Mouse (Mus musculus) embryo, embryonic 10.5 days (tissue): Measurements from ENCODE around the gene Abcc6.
A peak's percentile ranks its signal among the peaks of the same experiment; 100 is the strongest.

Experiments used
- DNase-seq: peaks from one replicate; pipeline ENCODE4 v3.0.0-alpha.2; 2015; ENCODE audit warnings: low spot score

Abcc6 gene

DNA sequence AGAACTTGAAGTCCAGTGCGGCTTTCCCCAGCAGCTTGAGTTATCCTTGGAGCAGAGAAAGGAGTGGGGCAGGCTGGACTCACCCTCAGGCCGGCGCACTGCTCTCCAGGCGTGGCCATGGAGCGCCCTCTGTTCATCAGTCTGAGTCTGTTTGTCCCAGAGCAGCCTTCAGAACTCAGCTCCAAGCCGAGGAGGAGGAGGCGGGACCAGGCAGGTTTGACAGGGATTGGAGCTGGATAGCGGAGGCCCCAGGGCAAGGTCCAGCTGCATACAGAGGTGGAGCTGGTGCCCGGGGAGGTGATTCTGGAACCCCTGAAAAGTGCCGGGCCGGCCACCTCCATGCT is at the start of gene Abcc6:
TSS of gene Abcc6 (minus strand) at position 158 of the 344 bp plus-strand sequence.
- peak; percentile 45 for DNase-seq

DNA sequence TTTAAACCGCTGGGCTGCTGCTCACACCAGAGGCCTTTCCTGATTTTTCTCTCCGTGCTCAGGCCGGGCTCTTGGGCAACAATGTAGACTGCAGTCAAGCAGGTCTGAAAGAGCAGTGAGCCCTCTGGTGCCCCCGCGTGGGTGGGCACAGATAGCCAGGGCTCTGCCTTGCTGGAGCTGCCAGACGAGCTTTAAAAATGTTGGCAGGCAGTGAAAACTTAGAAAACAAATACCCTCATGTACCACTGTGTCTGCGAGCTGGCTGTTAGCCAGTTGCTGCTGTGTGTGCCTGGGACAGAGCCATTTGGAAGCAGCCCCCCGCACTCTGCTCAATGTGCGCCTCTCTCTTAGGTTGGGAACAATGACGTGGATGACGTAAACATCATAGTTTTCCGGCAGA is 47.6 kb upstream of the Abcc6 start:
- DNase-seq, result no peak

DNA sequence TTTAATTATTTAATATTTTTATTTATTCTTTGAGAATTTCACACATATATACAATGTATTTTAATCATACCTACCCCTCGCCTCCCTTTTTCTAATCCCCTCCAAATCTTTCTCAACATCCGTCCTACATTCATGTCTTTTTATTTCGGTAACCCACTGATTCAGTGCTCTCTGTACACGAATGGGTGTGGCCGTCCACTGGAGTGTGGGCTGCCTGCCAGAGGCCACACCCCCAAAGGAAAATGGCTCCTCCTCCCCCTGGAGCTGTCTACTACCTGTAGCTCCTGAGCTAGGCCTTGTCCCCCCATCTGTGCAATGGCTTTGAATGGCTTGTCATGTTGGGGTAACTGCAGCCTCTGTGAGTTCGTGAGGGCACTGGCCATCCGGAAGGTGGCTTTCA is 46.7 kb upstream of the Abcc6 start:
- no peak for DNase-seq

DNA sequence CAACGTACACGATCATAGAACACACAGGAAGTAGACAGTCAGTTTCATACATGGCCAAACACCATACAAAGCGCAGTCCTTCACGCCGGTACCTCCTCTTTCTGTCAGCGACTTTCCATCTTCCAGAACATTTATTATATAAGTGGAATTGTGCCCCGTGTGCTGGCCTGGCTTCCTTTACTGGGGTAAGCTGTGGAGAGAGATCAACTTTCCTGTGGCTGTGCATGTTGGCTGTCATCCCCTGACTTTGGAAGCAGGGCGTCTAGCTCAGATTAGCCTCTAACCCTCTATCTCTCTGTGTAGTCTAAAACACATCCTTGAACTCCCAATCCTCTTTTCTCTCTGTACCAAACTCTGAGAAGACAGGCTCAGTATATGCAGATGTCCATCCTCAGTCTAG is 38.7 kb upstream of the Abcc6 start:
- no peak for DNase-seq

DNA sequence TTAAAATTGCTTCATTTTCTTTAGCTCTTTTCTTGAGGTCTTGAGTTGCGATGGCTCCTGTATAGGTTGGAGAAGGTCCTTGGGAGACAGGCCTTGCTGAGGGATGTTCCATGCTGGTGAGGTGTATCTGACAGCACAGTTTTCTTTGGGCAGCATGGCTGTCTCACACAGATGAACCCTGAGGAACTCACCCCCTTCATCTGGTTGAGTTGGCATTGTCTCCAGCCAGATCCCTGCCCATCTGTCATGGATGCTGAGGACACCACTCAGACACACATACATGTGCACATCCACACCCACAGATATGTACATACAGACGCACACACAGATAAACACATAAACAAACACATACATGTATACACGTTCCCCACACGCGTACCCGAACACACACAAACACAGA is 33.2 kb upstream of the Abcc6 start:
- no peak for DNase-seq

DNA sequence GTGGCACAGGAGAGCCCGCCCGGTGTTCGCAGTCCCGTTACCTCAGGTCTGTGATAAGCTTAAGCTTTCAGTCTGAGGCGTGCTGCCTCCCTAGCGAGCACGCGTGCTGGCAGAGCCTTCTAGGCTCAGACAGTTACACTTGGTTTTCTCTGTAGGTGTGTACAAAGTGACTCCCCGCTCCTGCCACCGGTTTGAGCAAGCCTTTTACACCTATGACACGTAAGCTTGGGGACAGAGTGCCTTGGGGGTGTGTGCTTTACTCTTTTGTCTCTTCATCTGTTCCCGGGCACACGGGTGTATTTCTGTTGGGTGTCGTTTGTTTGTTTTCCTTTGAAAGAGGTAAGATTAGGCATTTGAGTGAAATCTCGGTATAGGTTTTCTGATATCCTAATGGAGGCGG is 31.5 kb upstream of the Abcc6 start:
- no peak for DNase-seq

DNA sequence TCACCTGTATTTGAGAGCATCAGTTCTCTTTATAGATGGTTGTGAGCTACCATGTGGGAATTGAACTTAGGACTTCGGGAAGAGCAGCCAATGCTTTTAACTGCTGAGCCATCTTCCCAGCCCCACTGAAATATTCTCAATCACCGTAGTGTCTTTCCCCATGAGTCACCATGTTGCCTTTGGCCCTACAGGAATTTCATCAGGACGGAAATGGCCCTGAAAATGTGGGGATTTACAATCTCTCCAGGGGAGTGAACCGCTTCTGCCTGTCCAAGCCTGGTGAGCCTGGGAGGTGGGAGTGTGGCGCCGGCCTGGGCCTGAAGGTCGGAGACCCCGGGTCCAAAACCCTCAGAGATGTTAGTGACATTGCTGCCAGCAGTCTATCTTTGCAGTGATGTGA is 30.6 kb upstream of the Abcc6 start:
- no peak for DNase-seq

DNA sequence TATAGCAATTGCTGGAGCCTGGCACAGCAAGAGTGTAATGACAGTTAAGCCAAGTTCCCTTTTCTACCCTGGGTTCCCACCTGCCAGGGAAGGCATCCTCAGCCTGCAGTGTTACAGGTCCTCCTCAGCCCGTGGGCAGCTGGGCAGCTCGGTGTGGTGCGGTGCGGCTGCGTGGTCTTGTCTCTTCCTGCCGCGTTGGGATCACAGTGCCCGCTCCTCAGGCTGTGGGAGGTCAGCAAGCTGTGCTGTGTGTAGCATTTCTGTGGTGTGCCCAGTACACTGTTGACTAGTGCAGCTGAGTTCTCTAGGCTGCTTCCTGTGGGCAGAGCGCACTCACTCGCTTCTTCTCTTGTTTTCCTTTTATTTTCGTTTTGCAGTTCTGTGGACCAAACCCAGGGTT is 28.8 kb upstream of the Abcc6 start:
- DNase-seq, result no peak

DNA sequence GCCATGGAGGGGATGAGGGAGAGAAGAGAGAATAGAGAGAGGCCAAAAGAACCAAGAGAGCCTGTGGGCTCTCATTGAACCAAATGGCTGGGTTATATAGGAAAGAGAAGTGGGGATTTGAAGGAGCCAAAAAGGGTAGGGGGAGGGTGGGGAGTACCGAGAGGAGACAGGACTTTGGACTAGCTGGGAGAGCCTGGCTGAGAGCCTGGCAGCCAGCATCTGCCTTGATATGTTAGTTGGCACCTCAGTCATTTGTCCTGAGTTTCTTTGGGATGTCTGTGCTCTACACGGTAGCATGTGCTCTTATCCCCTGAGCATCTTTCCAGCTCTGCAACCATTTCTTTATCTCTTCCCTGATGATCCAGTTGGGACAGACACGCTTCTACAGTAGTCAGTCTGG is 23.5 kb upstream of the Abcc6 start:
- no peak for DNase-seq

DNA sequence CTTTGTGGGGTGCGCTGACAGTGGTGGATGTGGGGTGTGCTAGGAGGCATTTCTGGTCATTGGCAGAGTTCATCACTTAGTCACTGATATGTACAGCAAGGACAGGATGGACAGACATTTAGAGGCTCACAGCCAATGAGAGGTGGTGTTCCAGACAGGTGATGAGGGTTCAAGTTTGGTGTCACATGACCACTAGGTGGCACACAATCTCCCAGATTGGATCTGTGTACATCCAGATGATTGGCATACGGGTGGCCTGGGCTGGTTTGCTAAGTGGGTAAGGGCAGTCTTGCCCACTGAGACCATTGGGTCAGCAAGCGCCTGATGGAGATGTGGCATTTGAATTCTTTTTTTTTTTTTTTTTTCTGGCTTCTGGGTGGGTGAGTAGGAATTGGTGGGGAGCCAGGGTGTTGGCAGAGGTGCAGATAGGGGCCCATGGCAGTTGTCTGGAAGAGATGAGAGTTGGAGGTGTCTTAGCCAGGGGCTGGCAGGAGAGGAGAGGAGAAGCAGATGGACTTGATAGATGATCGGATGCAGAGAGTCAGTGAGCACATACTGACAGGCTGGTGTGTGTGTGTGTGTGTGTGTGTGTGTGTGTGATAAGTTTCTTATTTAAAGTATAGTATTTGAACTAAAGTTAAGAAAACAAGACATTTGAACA is 22.2 kb upstream of the Abcc6 start:
- DNase-seq, result peak; percentile 36

DNA sequence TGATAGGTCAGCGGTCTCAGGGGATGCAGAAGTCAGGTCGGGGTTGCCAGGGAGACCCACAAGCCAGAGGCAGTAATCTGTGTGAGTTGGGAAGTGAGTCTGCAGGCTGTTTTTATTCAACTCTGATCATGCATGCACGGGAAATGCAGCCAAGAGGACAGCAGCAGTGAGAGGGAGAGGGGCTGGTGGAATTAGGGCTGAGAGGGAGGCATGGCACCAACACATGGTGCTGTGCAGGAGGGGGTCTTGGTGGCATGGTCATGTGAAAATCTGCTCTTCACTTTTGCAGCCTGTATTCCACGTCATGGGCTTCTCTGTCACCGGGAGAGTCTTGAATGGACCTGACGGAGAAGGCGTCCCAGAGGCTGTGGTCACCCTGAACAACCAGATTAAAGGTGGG is 19.9 kb upstream of the Abcc6 start:
- DNase-seq, result no peak

DNA sequence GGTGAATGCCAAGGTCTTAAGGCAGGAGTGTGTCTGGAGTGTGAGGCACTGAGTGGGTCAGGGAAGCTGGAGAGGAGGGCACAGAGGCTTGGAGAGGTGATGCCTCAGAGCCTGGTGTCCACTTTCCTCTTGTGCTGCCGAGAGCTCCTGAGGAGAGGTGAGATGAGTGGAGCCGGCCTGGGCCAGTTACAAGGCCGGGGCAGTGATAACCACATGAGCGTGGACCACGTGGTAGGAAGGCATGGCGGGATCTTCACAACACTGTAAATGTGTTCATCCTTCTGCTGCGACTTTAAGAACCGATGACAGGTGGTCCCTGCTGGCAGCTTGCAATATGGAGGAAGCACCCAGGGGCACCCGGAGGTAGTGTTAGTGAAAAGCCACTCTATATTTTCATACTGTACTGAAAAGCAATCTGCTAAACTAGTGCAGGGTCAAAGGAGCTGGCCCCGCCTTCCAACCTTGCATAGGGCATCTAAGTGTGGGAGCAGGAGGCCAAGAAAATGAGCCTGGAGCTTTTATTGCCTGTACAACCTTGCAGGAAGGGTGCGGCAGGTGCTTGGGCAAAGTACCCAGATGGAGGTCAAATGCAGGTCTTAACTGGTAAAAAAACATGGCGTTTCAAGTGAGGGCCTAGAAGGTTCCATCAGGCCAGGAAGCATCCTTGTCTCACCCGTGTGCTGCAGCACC is 17.9 kb upstream of the Abcc6 start:
- DNase-seq, result no peak

DNA sequence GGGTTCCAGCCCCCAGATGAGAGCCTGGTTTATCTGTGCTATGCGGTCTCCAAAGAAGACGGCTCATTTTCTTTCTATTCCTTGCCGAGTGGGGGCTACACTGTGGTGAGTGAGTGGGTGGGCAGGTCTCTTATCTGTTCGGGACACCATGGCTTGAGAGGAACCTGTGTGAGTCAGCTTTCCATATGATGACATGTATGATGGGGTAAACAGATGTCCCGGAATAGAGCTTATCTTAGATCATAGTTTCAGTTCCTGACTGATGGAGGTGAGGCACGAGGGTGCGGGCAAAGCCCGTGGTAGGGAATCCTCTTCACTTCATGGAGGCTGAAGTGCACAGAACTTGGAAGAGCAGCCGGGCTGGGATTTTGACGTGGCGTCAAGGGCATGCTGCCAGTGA is 15.8 kb upstream of the Abcc6 start:
- DNase-seq, result no peak

DNA sequence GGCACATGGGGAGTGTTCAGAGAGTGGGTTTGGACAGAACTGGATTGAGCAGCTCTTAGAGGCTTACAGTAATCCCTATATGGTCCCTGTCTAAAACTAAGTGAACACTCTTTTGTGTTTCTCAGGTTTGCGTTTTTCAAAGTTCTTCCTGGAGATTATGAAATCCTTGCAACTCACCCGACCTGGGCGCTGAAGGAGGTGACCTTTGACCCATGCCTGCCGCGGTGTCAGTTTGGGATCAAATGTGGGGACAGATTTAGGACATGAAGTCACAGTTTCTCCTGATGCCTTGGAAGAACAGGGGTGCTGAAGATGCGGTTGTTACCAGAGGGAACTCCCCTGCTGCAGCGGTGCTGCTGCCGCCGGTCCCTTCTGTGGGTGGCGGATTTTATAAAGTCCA is 14.0 kb upstream of the Abcc6 start:
- no peak for DNase-seq

DNA sequence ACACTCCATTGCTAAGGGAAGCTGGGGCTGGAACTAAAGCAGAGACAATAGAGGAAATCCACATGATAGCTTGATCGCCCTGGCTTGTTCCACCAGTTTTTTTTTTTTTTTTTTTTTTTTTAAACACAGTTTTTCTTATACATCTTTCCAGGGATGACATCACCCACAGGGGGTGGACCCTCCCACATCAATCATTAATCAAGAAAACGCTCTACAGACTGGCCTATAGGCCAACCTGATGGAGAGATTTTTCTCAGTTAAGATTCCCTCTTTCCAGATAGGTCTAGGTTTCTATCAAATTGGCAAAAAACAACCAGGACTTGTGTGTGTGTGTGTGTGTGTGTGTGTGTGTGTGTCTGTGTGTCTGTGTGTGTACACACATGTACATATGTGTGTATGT is 9.8 kb upstream of the Abcc6 start:
- no peak for DNase-seq

DNA sequence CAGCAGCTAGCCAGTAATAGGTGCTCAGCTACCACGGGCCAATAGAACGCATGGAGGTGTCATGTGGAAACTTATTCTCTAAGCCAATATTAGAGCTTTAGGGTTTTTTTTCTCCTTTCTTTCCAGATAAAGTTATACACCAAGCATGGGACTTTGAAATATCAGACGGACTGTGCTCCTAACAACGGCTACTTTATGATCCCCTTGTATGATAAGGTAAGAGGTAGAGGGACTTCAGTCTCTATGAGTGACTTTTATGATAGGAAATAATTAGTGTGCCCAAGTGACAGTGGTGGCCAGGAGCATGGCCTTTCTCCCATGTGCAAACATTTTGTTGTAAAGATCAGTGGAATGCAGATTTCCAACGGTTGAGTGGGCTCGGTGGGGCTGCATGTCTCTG is 7.3 kb upstream of the Abcc6 start:
- no peak for DNase-seq

DNA sequence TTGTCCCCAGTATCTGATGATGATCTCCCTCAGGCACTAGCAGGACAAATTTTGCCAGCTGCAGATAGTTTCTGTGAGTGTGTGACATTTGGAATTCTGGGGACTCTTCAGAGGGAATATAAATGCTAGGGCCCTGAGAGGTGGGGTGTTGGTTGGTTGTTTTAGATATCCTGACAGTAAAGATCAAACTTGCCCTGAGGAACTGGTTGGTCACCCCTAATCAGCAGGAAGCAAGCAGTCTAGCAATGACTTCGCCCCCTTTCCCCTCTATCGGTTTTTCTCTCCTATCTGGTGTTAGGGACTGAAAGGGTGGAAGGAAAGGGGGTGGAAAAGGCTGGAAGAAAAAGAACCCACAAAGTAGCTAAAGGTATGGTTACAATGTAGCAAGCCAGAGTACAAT is 5.4 kb upstream of the Abcc6 start:
- no peak for DNase-seq

DNA sequence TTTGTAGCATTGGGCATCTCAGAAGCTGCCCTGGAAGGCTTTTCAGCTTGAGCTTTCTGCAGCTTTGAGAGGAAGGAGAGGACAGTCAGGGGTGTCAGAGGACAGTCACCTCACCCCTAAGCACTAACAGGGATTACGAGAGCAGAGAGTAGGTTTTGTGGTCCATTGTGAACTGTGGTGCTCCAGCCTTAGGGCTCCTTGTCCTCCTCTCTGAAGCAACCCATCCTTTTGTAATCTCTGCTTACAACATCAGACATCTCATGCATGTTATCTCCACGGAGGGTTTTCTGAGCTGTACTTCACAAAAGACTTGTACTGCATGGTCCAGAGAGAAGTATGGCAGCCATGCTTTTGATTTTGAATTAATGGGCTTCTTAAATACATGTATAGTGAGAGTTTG is 4.9 kb upstream of the Abcc6 start:
- DNase-seq, result no peak

DNA sequence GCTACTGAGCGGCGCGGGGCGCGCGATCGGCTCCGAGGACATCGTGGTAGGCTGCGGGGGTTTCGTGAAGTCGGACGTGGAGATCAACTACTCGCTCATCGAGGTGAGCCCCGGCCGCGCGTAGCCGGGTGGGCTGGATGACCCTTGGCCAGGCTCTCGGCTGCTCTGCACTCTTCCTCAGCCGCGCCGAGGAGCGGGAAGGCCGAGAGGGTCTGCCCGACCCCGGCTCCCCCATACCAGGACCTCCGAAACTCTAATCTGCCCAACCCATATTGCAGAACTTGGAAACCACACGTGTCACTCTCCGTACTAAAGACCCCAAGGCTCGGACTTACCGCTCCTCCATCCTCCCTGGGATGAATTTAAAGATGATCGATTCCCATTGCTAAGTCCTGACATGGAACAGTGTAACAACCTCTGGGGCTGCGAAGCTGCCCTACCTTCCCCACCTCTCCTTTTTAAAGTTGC is 3.8 kb upstream of the Abcc6 start:
- DNase-seq, result no peak

DNA sequence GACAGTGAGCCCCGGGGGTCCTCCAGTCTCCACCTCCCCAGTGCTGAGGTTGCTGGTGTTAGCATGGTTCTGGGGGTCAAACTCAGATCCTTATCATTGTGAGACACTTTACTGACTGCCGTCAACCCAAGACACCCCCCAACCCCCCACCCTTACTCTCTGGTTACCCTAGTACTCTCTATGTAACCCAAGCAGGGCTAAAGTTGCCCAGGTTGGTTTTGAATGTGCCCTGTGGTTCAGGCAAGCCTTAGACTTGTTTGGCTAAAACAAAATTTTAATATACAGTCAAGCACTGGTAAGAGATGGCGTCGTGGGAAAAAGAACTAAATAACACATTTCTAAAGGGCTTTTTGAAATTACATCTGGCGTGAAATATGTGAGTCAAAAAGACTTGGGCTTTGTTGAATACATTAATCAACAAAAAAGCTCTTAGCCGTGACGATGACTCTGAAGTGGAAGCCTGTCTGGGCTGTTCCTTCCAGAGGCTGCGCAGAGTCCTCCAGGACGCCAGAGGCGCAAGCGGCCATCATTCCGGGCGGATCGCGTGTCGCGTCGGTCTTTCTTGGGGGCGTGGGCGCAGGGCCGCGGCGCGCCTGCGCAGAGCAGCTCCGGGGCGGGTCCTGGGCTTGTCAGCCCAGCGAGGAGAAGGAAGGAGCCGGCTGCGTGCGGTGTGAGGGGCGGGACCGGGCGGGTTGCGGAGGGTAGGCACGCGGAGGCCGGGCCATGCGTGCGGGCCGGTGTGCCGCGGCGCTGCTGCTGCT is 3.2 kb upstream of the Abcc6 start, which contains the start of gene Nomo1:
TSS of gene Nomo1 (plus strand) at position 590 of the 761 bp plus-strand sequence.
- peak; percentile 95 for DNase-seq

DNA sequence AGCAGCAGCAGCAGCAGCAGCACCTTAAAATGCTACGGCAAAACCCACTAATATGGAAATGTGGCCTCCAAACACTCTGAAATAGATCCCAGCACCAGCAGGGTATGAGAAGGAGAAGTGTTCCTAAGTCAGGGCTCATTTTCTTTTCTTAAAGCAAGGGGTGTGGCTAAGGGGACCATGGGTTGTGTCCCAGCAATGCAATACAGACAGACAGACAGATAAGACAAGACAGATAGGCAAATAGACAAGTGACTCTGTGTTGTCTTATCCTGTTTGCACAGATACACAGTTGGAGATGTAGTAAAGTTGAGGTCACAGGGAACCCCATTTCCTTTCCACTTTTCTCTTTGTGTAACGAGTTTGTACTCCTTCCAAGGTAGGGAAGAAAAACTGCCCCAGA is 973 bp upstream of the Abcc6 start:
- DNase-seq, result no peak

DNA sequence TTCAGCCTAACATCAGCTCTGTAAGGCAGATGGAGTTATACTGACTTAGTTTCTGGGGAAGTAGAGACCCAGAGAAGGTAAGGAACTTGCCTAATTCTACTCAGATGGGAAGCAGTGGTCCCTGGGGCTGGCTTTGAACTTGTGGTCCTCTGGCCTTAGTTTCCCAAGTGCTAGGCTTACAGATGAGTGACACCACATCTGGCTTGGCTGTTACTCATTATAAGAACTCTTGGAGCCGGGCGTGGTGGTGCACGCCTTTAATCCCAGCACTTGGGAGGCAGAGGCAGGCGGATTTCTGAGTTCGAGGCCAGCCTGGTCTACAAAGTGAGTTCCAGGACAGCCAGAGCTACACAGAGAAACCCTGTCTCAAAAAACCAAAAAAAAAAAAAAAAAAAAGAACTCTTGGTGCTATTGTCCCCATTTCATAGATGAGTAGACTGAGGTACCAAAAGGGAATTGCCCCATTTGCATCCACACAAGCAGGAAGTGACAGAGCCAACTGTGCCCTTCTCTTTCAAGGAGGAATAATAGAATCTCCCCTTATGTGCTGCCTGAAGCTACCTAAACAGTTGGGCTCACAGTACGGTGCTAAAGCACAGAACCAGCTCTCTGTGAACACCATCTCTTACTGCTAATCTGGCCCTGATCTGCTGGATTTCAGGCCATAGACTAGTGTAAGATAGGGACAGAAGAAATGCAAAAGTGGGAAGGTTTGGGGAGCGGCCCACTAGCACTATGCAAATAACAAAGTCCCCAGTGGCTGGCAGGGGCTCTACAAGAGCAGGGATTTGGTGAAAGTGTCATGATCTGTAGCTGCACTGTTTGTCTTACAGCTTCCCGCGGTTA is 580 bp downstream of the Abcc6 start:
- DNase-seq, result no peak
